Mouse (Mus musculus) frontal cortex, postnatal 14 days (tissue): ENCODE results near the gene Eml6.
"Not testable (repeated sequence)": the region's sequence is repeated elsewhere in the genome, so short reads cannot be mapped to it uniquely, and the experiment has no call there.

Experiments
- DNase-seq, 2 experiments: peaks; one replicate each; pipeline ENCODE4 v3.0.0; 2022; ENCODE audit warnings: low spot score in 2 of 2

Gene Eml6

DNA sequence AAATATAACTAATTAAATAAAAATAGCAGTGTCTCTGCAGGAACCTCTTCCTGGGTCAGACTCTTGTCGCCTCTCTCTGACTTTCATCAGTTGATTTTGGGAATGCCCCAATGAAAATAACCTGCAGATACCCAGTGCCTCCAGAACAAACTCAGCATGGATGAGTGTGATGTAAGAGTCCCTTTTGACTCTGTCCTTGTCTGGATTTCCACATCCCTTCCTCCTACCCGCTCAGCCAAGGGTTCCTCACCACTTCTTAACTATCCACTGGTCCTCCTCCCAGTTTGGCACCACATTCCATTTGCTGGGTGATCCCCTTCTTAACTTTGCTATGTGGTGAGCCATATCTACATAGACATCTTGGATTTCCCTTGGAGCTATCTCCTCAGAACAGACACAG lies 235.0 kb downstream of the Eml6 start:
- DNase-seq = no peak

- peak; percentile 71 to 80 for DNase-seq
Measured at GRCm38 (mm10) chr11:29788921-29789638, 236.8 kb downstream of the Eml6 start.

DNA sequence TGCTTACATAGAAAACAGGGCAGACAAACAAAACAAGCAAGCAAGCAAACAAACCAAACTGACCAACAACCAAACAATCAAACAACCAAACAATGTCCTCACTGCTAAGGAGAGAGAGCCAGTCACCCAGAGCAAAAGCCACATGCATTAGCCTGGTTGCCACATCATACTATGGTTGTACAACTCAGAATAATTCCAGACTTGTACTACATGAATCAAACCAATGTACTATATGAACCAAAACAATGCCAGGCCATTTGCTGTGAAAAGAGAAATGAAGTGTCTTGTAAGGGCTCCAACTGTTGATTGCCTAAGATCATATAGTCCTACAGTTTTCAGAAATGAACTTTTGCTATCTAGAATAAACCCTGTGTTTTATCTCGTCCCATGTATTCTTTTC lies 237.3 kb downstream of the Eml6 start:
- DNase-seq = no peak

DNA sequence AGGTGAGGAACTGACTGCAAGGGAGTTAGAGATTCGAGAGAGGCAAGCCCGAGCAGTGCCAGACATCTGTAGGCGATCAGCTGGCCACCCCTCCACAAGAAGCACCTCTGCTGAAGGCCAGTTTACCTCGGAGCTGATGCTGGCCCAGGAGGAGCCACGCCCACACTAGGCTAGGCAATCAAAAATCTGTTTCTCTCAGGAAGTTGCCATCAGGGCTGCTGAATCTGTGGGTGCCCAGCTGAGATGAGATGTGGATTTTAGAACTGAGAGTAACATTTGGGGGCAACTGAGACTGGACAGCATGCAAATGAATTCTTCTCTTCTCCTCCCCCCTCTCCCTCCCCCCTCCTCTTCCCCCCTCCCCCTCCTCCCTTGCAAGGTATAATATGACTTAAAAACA lies 238.4 kb downstream of the Eml6 start:
- no peak for DNase-seq

GRCm38 (mm10) chr11:29786583-29787219 lies 239.1 kb downstream of the Eml6 start:
- DNase-seq = no peak

DNA sequence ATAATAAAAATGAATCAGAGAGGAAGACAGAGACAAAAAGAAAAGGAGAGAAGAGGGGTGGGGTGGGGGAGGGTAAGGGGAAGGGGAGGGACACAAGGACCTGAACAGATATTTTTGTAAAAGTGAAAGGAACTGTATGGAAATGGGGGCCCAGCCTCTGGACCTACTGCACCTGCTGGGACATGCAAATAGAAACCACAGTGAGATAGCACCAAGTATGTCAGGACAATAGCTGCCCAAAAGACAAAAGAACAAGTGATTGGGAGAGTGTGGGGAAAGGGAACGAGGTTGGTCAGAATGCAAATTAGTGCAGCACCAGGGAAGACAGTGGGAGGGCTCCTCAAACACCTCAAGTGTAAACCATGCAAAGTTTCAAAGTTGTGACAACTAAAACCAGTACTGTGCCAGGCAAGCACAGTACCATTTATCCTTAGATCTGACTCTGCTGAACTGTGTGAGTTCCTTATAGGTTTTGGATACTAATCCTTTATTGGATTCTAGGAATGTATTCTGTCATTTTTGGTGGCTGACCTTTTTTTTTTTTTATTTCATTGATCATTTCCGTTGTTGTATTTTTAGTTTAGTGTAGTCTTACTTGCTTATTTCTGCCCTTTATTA lies 246.3 kb downstream of the Eml6 start:
- no peak for DNase-seq

DNA sequence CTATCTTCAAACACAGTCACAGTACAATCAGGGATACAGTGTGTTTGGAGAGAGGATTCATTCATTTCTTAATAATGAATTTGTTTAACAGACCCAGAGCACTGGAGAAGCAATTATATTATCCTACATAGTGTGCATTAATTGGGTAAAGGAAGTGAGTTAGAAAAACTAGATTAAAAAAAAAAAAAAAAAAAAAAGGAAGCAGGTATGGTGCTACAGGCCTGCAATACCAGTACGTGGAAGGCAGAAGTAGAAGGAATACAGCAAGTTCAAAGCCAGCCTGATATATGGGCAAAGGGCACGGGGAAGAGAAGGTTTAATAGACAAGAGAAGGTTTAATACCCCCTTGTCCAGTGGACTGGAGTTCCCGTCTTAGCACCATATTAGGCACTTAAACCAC lies 246.9 kb downstream of the Eml6 start:
- DNase-seq = no peak

- DNase-seq = peak; percentile 54 to 69
Measured at GRCm38 (mm10) chr11:29777964-29778363, 247.9 kb downstream of the Eml6 start.

GRCm38 (mm10) chr11:29774760-29775159 lies 251.1 kb downstream of the Eml6 start:
- no peak for DNase-seq

GRCm38 (mm10) chr11:29774296-29774695 lies 251.5 kb downstream of the Eml6 start:
- DNase-seq = no peak

DNA sequence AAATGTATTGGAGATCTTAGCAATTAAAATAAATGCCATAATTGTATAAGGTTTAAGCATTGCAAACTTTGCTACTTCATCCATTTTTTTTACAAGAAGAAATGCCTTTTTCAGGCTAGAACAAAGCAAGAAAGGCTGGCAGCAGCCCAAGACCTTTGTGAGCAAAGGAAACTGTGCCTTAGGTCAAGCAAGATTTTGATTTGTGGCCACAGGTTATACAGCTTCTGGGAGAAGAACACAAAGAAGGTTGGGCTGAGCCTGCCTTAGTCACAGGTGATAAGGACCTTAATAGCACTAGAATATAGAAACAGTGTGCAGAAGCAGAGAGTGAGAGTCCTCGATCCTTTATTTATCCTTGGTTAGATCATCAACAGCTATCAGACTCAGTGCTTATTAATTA lies 253.6 kb downstream of the Eml6 start:
- DNase-seq = no peak

DNA sequence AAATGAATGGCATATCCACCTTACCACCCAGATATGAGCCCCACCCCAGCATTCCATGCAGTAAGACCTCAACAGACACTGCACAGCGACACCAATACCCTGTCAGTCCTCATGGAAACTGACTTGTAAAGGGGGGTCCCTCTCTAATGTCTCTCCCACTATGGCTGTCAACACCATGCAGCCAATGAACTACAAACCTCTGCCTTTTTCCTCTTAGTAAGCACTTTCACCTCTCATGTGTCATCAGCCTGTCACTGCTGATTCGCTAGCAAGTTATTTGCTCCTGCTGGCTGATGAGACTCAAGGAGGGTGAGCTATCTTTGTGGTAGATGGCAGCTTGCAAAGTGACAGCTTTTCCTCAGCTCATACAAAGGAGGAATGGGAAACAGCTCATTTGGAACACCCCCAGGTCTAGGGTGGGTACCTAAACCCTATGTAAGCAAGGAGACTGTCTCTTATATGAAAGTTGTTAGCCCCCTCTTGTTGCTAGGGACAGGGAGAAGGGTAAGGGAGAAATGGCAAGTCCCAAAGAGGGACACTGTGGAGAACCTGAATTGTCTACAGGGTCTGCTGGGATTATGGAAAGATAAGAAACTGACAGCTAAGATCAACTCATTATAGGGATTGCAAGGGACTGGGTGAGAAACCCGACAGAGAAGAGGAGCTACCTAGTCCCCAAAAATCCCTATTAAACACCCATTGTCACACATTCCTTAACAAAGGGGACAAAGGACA lies 255.0 kb downstream of the Eml6 start:
- no peak for DNase-seq

GRCm38 (mm10) chr11:29768523-29768922 lies 257.3 kb downstream of the Eml6 start:
- no peak for DNase-seq

- no peak for DNase-seq
Measured at GRCm38 (mm10) chr11:29766313-29766982, 259.4 kb downstream of the Eml6 start.

GRCm38 (mm10) chr11:29765063-29765462 lies 260.8 kb downstream of the Eml6 start:
- DNase-seq = no peak

- DNase-seq = no peak
Measured at GRCm38 (mm10) chr11:29762768-29763167, 263.1 kb downstream of the Eml6 start.

- no peak for DNase-seq
Measured at GRCm38 (mm10) chr11:29761387-29761786, 264.4 kb downstream of the Eml6 start.

DNA sequence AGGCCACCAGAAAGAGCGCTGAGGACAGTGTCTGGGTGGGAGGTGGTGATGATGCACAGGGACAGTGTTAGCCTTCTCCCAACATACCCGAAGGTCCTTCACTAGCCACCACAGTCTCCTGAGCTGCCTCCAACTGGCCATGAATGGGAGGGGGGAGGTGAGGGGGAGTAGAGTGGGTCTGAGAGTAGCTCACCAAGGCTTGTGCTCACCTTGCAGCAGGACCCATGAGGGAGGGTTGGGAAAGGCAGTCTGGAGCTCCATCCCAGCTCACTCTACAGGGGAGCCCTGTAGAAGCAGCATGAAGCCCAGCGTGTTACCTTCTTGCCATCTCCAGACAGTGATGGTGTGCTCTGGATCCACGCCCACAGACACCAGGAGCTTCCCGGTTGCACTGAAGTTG lies 267.2 kb downstream of the Eml6 start:
- DNase-seq = no peak

- DNase-seq = not testable (repeated sequence)
Measured at GRCm38 (mm10) chr11:29756007-29756406, 269.8 kb downstream of the Eml6 start.

- DNase-seq = no peak
Measured at GRCm38 (mm10) chr11:29751648-29752611, 273.9 kb downstream of the Eml6 start.

DNA sequence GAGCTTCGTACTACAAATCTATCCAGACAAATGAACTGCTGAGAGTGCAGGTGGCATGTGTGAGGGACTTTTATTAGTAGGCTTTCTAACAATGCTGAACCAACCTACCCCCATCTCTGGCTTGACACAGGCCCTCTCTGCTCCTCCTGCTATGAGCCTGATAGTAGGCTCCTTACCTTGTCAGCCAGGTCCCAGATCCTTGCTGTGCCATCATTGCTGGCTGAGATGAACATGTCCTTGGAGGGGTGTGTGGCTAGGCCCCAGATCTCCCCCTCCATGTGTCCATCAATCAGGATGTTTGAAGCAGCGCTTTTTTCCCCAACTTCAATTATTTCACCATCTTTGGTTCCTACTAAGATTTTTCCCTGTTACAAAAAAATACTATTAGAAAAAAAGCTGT lies 274.8 kb downstream of the Eml6 start:
- no peak for DNase-seq
